Mouse (Mus musculus) cerebellum, adult 9-11 months (tissue): ENCODE results near the gene Leng9.

Source experiments
- DNase-seq: peaks from one replicate; pipeline ENCODE4 v3.0.0; 2022

Gene Leng9

GRCm38 (mm10) chr7:4122783-4123182 is 27.4 kb downstream of the Leng9 start:
- no peak for DNase-seq

- DNase-seq, result peak; percentile 40
Observed at GRCm38 (mm10) chr7:4122076-4122768, 28.0 kb downstream of the Leng9 start.

- DNase-seq, result peak; percentile 64
Observed at GRCm38 (mm10) chr7:4119976-4120921, 29.9 kb downstream of the Leng9 start.

- DNase-seq, result peak; percentile 80
Observed at GRCm38 (mm10) chr7:4119344-4119902, 30.8 kb downstream of the Leng9 start, which contains the start of gene Ttyh1. Gene Ttyh1, plus strand, starts transcription at chr7:4119408.

GRCm38 (mm10) chr7:4117050-4117814 is 32.9 kb downstream of the Leng9 start:
- no peak for DNase-seq

GRCm38 (mm10) chr7:4111766-4112165 is 38.4 kb downstream of the Leng9 start:
- peak; percentile 34 for DNase-seq

GRCm38 (mm10) chr7:4103411-4103810 is 46.8 kb downstream of the Leng9 start:
- peak; percentile 21 for DNase-seq

- no peak for DNase-seq
Observed at GRCm38 (mm10) chr7:4101144-4101543, 49.0 kb downstream of the Leng9 start.

- DNase-seq, result no peak
Observed at GRCm38 (mm10) chr7:4098832-4099231, 51.3 kb downstream of the Leng9 start.

GRCm38 (mm10) chr7:4098301-4098700 is 51.9 kb downstream of the Leng9 start:
- no peak for DNase-seq
